Mouse (Mus musculus) testis, adult 2 months (tissue): ENCODE measurements around the gene Ppp1r12c.

Source experiments
- CTCF ChIP-seq: fragments of 200-500 bp; IDR thresholded peaks from 2 replicates; pipeline ENCODE4 v1.5.1; 2012; ENCODE audit warnings: low read depth, mild to moderate bottlenecking, inconsistent platforms, low read length, moderate library complexity; ENCODE audit not compliant: control insufficient read depth, insufficient read depth, insufficient replicate concordance
- POLR2A ChIP-seq: fragments of 200-500 bp; IDR thresholded peaks from 2 replicates; pipeline ENCODE4 v1.6.1; 2012; ENCODE audit warnings: low read depth, mild to moderate bottlenecking, inconsistent platforms, low read length, moderate library complexity; ENCODE audit not compliant: control insufficient read depth

GRCm38 (mm10) chr7:4542013-4542412 is 40.5 kb upstream of the Ppp1r12c start:
- TF ChIP-seq POLR2A (no peak), CTCF (no peak)
